Mouse (Mus musculus) erythroblast, adult 5-6 weeks (primary cell): ENCODE data around the gene Vmn1r188. TPM values are rescaled to one million over a fixed set of nuclear protein-coding genes. Genes with fewer than 3 reads are reported as not detected.
A peak's percentile ranks its signal among the peaks of the same experiment; 100 is the strongest.
"Not testable (repeated sequence)": the region's sequence is repeated elsewhere in the genome, so short reads cannot be mapped to it uniquely, and the experiment has no call there.

ENCODE experiments used
- ATAC-seq: replicated peaks from 2 replicates; pipeline ENCODE4 v1.8.0; 2016; ENCODE audit warnings: moderate number of reproducible peaks, mild to moderate bottlenecking, moderate TSS enrichment, inconsistent platforms; ENCODE audit not compliant: poor library complexity, low FRiP score, severe bottlenecking
- total RNA-seq, 2 experiments: library from RNA; stranded (forward) in 1 of 2; stranded (reverse) in 1 of 2; fragments of 150-400 nt in 1 of 2; fragments of 200-764, 138-1000 nt in 1 of 2; gene quantifications; 2 replicates each; pipeline versions ENCODE4 v1.2.3 to v1.2.4; 2015 to 2017; ENCODE audit warnings: low replicate concordance in 2 of 2

Gene Vmn1r188
- total RNA-seq, 2 experiments from 2014 or later = not detected

DNA sequence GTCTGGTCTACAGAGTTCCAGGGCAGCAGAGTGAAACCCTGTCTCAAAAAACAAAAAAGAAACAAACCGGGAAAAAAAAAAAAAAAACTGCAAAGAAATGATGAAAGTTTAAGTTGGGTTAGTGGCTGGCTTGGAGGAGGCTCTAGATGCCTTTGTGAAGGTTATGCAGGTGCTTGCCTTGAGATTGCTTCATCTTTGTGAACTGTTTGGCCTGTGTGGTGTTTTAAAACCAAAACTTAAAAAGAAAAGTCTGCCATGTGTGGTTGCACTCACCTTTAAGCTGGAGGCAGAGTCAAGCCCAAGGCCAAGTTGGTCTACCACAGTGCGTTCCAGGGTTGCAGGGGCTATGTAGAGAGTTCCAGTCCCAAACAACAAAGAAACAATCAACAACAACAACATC, 35.2 kb upstream of the Vmn1r188 start:
- no peak for ATAC-seq

DNA sequence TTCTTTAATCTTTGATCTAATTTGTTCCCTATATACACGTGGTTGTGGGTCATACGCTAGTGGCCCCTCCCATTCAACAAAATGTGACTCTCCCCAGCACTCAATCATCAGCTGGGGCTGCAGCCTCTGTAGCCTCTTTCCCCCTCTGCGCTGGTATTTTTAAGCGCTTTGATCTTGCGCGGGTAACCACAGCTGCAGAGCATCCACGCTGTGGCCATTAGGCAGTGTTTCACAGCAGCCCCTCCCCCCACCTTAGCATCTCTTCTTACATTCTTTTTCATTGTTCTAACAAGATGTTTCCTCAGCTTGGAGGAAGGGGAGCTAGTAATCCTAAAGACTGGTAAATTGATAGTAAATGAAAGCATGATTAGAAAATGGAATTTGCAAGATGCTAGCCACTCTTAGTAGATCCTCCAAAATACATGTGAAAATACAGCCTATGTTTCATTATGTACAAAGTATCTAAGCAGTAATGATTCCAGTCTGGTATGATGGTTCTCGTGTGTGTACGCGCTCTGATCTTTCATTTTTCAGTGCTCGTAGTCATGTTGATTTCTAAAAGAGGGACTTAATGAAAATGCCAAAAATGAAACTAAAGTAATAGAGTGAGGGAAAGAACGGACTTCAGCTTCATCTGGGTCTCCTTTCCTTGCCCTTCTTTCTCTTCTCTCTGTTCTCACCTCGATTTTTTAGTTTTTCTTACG, 34.4 kb upstream of the Vmn1r188 start:
- no peak for ATAC-seq

DNA sequence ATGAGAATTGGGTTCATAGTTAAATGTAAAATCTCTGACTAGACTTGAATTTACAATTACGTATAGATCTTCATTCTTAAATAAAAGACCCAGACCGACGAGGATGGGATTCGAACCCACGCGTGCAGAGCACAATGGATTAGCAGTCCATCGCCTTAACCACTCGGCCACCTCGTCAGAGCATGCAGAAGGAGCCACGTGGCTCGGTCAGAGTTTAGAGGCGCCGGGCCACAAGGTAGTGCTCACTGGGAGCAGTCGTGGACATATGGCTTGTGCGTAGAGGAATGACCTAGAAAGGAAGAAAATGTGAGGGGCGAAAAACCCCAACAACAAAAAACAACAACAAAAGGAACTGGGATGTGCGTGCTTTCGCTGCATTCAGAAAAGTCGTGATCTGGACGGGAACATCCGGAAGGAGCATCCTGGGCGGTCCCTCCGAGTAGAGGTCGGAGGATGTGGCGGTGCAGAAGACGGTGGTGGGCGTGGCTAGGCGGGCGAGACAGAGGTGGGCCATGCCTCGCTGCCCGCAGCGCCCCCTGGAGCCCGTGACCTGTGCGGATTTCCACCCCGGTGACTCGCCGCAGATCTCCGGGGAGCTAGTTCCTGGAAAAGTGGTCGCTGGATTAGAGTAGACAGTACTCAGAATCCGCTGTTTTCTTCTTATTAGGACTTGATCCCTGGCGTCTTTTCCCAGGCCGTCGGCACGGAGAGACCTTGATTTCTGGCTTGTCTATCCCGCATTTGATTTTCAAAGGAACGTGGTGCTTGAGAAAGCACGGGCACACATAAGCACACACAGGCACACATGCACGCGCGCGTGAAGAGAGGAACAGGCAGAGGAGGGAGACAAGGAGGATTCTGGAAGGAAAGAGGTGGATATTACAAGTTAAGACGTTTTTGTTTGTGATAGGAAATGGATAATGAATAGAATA, 33.4 kb upstream of the Vmn1r188 start:
- ATAC-seq = peak; percentile 97

DNA sequence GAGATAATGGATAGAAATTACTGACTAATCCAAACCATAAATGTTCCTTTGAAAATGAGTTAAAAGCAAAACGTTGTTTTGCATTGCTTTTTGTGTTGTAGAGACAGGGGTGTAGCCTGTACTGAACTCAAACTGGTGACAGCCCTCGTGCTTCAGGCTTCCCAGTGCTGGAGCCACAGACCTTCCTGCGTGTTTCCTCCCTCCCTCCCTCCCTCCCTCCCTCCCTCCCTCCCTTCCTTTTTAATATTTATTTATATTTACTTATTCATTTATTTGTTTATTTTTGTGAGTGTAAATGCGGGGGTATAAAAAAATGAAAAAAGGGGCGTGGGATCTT, 32.7 kb upstream of the Vmn1r188 start:
- no peak for ATAC-seq

DNA sequence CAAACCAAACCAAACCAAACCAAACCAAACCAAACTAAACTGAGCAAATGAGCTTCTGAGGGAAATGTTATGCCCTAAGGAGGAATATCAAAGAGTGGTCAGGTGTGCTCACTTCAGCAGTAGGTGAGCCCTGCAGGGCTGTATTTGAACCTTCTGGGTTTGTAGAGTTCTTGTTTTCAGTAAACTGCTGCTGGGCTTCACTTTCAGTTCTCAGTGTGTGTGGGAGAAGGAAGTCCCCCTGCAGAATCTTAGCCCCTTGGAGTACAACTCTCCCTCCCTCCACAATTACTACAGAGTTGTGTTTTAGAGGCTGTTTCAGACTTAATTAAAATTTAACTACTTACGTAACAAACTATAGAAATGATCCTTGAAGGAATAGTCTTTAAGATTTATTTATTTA, 30.5 kb upstream of the Vmn1r188 start:
- no peak for ATAC-seq

DNA sequence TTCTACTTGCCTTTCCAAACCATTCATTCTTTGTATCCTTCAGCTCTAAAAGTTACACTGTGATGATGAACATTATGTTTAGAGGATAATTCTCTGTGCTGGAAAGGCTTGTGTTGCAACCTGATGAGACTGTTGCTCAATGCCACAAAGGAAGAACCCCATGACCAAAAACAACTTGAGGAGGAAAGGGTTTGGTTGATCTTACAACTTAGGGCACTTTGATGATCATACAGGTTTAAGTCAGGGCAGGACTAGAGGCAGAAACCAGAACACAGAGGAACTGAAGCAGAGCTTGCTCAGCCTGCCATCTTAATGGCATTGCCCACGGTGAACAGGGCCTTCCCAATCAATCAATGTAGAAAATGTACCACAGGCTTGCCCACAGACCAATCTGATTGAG, 22.8 kb upstream of the Vmn1r188 start:
- no peak for ATAC-seq

DNA sequence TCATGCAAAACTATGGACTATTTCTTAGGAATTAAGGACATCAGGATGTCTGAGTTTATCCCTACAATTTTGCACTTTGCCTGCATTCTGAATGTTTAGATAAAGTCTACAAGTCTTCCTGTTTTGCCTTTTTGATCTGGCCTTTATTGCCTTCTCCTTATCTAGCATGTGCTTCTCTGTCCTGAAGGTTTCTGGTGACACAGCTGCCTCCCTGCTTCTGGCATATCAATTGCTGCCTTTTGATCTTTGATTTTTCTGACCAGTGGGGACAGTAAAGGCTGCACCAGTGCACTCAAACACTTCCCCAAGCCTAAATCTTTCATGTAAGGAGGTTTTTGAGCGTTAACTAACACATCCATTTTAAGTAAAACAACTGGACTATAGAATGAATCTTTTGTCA, 20.8 kb upstream of the Vmn1r188 start:
- ATAC-seq = no peak

DNA sequence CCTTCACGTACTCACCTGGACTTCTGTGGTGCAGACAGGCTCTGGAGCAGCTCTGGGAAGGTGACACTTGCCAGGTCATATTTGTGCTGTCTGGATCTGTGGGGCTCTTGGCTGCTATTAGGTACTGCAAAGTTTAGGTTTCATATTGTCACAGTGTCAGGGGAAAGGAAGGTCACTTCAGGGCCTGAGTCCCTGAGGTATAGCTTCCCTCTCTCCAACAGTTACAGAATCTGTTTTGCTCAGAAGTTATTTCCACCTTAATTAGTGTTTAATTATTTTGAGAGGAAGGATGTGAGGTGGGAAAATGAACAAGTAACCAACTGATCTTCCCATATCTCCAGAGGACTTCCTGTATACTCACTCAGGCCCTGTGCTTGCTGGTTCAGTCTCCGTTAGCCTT, 21.5 kb downstream of the Vmn1r188 start, which contains the start of gene Vmn1r189:
TSS of gene Vmn1r189 (minus strand) at position 101 of the 400 bp plus-strand sequence.
- ATAC-seq = not testable (repeated sequence)

DNA sequence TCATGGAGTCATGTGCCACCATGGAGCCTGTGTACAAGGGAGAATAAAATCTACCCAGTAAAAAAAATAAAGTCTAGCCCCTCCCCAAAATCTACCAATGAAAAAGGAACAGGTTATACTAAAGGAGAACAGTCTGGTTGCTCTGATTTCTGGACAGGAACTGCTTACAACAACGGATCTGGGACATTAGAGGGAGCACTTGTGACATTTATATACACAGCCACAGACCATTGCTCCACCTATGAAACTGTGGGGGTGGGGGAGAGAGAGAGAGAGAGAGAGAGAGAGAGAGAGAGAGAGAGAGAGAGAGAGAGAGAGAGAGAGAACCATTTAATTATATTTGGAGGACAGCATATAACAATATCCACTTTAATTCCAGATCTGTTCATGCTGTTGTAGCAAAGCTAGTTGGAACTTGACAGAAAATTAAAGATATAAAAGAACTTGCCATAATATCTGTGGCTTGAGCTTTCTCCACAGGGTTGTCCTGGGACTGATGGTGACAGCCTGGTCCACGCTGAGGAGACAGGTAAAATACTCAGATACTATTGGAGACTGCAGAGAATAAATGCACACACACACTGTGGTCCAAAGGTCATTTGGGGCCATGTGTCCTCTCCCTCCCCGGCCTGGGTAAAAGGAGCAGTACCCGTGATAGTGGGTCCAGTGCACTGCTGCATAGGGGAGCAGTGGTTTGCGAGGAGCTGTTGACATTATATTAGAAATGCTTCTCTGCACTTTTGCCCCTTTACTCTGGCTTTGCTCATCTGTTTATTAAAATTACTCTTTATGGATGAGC, 52.5 kb downstream of the Vmn1r188 start:
- ATAC-seq = not testable (repeated sequence)

Other genes with a start within 250 kb of the Vmn1r188 start
- 0.19 and 2.9 TPM in 2 replicates for gene Zfp184, start 139.3 kb upstream of the Vmn1r188 start, total RNA-seq (2015; ENCODE audit: low replicate concordance)
- 0.34 and 2.5 TPM in 2 replicates for gene Zfp184, start 139.3 kb upstream of the Vmn1r188 start, total RNA-seq (2017; ENCODE audit: low replicate concordance)
- not detected in 2 replicates for gene Pom121l2, start 103.2 kb upstream of the Vmn1r188 start, total RNA-seq (2015; ENCODE audit: low replicate concordance)
- gene Pom121l2, start 103.2 kb upstream of the Vmn1r188 start, total RNA-seq (2017; ENCODE audit: low replicate concordance) = not detected in 2 replicates
- 2.7 and 6.3 TPM in 2 replicates for gene Prss16, start 74.7 kb upstream of the Vmn1r188 start, total RNA-seq (2015; ENCODE audit: low replicate concordance)
- 1.8 and 2.2 TPM in 2 replicates for gene Prss16, start 74.7 kb upstream of the Vmn1r188 start, total RNA-seq (2017; ENCODE audit: low replicate concordance)
- 2.5 TPM in 1 of 2 replicates, not detected in the other for gene Hist1h2ah, start 48.9 kb upstream of the Vmn1r188 start, total RNA-seq (2015; ENCODE audit: low replicate concordance)
- 462 and 930 TPM in 2 replicates for gene Hist1h2ah, start 48.9 kb upstream of the Vmn1r188 start, total RNA-seq (2017; ENCODE audit: low replicate concordance)
- gene Hist1h2bk, start 48.6 kb upstream of the Vmn1r188 start, total RNA-seq (2015; ENCODE audit: low replicate concordance) = 14.6 and 64.4 TPM in 2 replicates
- 627 and 660 TPM in 2 replicates for gene Hist1h2bk, start 48.6 kb upstream of the Vmn1r188 start, total RNA-seq (2017; ENCODE audit: low replicate concordance)
- 32.4 and 38.2 TPM in 2 replicates for gene Hist1h4i, start 43.1 kb upstream of the Vmn1r188 start, total RNA-seq (2015; ENCODE audit: low replicate concordance)
- 129 and 151 TPM in 2 replicates for gene Hist1h4i, start 43.1 kb upstream of the Vmn1r188 start, total RNA-seq (2017; ENCODE audit: low replicate concordance)
- gene Hist1h2ag, start 41.5 kb upstream of the Vmn1r188 start, total RNA-seq (2015; ENCODE audit: low replicate concordance) = 3.7 and 12.3 TPM in 2 replicates
- gene Hist1h2ag, start 41.5 kb upstream of the Vmn1r188 start, total RNA-seq (2017; ENCODE audit: low replicate concordance) = 705 and 715 TPM in 2 replicates
- gene Hist1h2bj, start 41.2 kb upstream of the Vmn1r188 start, total RNA-seq (2015; ENCODE audit: low replicate concordance) = 17.9 and 23.8 TPM in 2 replicates
- 272 and 275 TPM in 2 replicates for gene Hist1h2bj, start 41.2 kb upstream of the Vmn1r188 start, total RNA-seq (2017; ENCODE audit: low replicate concordance)
- gene Vmn1r189, start 21.4 kb downstream of the Vmn1r188 start, total RNA-seq (2015; ENCODE audit: low replicate concordance) = not detected in 2 replicates
- 0.43 TPM in 1 of 2 replicates, not detected in the other for gene Vmn1r189, start 21.4 kb downstream of the Vmn1r188 start, total RNA-seq (2017; ENCODE audit: low replicate concordance)
- gene Vmn1r191, start 99.5 kb downstream of the Vmn1r188 start, total RNA-seq (2015; ENCODE audit: low replicate concordance) = not detected in 2 replicates
- gene Vmn1r191, start 99.5 kb downstream of the Vmn1r188 start, total RNA-seq (2017; ENCODE audit: low replicate concordance) = not detected in 2 replicates
- gene Vmn1r192, start 106.7 kb downstream of the Vmn1r188 start, total RNA-seq (2015; ENCODE audit: low replicate concordance) = not detected in 2 replicates
- gene Vmn1r192, start 106.7 kb downstream of the Vmn1r188 start, total RNA-seq (2017; ENCODE audit: low replicate concordance) = not detected in 2 replicates
- gene Vmn1r193, start 138.7 kb downstream of the Vmn1r188 start, total RNA-seq (2015; ENCODE audit: low replicate concordance) = not detected in 2 replicates
- not detected in 2 replicates for gene Vmn1r193, start 138.7 kb downstream of the Vmn1r188 start, total RNA-seq (2017; ENCODE audit: low replicate concordance)
- not detected in 2 replicates for gene Vmn1r194, start 159.8 kb downstream of the Vmn1r188 start, total RNA-seq (2015; ENCODE audit: low replicate concordance)
- not detected in 2 replicates for gene Vmn1r194, start 159.8 kb downstream of the Vmn1r188 start, total RNA-seq (2017; ENCODE audit: low replicate concordance)
- gene Vmn1r195, start 186.1 kb downstream of the Vmn1r188 start, total RNA-seq (2015; ENCODE audit: low replicate concordance) = not detected in 2 replicates
- gene Vmn1r195, start 186.1 kb downstream of the Vmn1r188 start, total RNA-seq (2017; ENCODE audit: low replicate concordance) = not detected in 2 replicates
- not detected in 2 replicates for gene Vmn1r196, start 205.5 kb downstream of the Vmn1r188 start, total RNA-seq (2015; ENCODE audit: low replicate concordance)
- not detected in 2 replicates for gene Vmn1r196, start 205.5 kb downstream of the Vmn1r188 start, total RNA-seq (2017; ENCODE audit: low replicate concordance)
- not detected in 2 replicates for gene Vmn1r197, start 240.1 kb downstream of the Vmn1r188 start, total RNA-seq (2015; ENCODE audit: low replicate concordance)
- gene Vmn1r197, start 240.1 kb downstream of the Vmn1r188 start, total RNA-seq (2017; ENCODE audit: low replicate concordance) = not detected in 2 replicates